Mouse (Mus musculus) olfactory bulb, adult 2 months (tissue): ENCODE measurements around the gene Sfxn2. TPM values are rescaled to one million over a fixed set of nuclear protein-coding genes. Genes with fewer than 3 reads are reported as not detected.
A peak's percentile ranks its signal among the peaks of the same experiment; 100 is the strongest.

ENCODE experiments used
- H3K27ac ChIP-seq: fragments of 200-500 bp; 2 replicates; pipeline ENCODE4 v1.5.1; 2012; ENCODE audit warnings: low read depth, low read length; ENCODE audit not compliant: insufficient read depth
- H3K4me1 ChIP-seq: fragments of 200-500 bp; 2 replicates; pipeline ENCODE4 v1.6.1; 2012; ENCODE audit warnings: low read length; ENCODE audit not compliant: control insufficient read depth, insufficient read depth
- H3K4me3 ChIP-seq: fragments of 200-500 bp; 2 replicates; pipeline ENCODE4 v1.5.1; 2012; ENCODE audit warnings: mild to moderate bottlenecking, low read depth, low read length, moderate library complexity; ENCODE audit not compliant: insufficient read depth
- CTCF ChIP-seq: fragments of 200-500 bp; IDR thresholded peaks from 2 replicates; pipeline ENCODE4 v1.5.1; 2012; ENCODE audit warnings: low read depth, mild to moderate bottlenecking, low read length, moderate library complexity; ENCODE audit not compliant: insufficient read depth
- POLR2A ChIP-seq: fragments of 200-500 bp; IDR thresholded peaks from 2 replicates; pipeline ENCODE4 v1.6.1; 2012; ENCODE audit warnings: mild to moderate bottlenecking, low read depth, low read length, moderate library complexity; ENCODE audit not compliant: insufficient read depth
- WGBS: fragments of 180-500 bp; shearing (Covaris S2); methylation state at CpG from one replicate; pipeline ENCODE4 v1.1.7; 2018; 5-methylcytosine and 5-hydroxymethylcytosine counted together
- polyA plus RNA-seq: library from polyadenylated mRNA; stranded (reverse); fragments of >200 nt; gene quantifications from 2 replicates; pipeline ENCODE4 v1.2.4, GENCODE M21; 2012; ENCODE audit warnings: low replicate concordance; ENCODE audit not compliant: missing spikeins, insufficient read depth, insufficient read length

Gene Sfxn2
- polyA plus RNA-seq, 1 experiment, result not detected

DNA sequence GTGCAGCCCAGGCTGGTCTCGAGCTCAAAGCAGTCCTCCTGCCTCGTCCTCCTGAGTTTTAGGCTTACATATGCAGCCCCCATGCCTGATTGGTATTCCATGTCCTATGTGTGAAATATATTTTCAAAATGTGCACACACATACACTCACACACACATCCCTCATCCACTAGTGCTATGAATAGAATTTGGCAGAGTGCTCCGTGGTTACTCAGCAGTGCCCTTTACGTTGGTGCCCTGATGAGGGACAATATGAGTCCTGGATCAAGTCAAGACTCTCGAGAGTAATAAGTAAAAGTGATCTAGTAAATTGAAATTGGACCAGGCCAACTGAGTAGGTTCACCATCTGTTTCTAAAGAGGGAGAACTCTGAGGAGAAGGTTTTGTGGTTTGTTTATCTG is 70.1 kb downstream of the Sfxn2 start:
- Histone ChIP-seq H3K4me3 (no peak overlapping the region), H3K27ac (no peak overlapping the region), H3K4me1 (peaks cover 57% of the 10 kb centered on the region)
- WGBS, result 60% methylated on average over 5 of the region's 5 CpGs
- no peak for TF ChIP-seq CTCF
- no peak for TF ChIP-seq POLR2A

- WGBS, result 54% methylated on average over 10 of the region's 10 CpGs
- H3K4me3 ChIP-seq, result no peak overlapping the region
- H3K4me1 ChIP-seq, result peaks cover 56% of the 10 kb centered on the region
- TF ChIP-seq CTCF, result no peak
- TF ChIP-seq POLR2A, result no peak
- H3K27ac ChIP-seq, result no peak overlapping the region
Measured at GRCm38 (mm10) chr19:46644343-46644792, 71.2 kb downstream of the Sfxn2 start.

- 9% methylated on average over 12 of the region's 12 CpGs for WGBS
- H3K4me3 ChIP-seq, result no peak overlapping the region
- TF ChIP-seq POLR2A, result no peak
- no peak for TF ChIP-seq CTCF
- H3K27ac ChIP-seq, result peak overlapping the region; percentile 60; the same call in 1 of the 2 replicates
- H3K4me1 ChIP-seq, result peaks cover 53% of the 10 kb centered on the region
Measured at GRCm38 (mm10) chr19:46644793-46645602, 71.8 kb downstream of the Sfxn2 start.

GRCm38 (mm10) chr19:46646041-46646481 is 72.9 kb downstream of the Sfxn2 start:
- TF ChIP-seq CTCF (no peak), POLR2A (no peak)
- H3K27ac ChIP-seq, result 0 out of 2 replicates have a peak overlapping the region, but pooled peaks have one; percentile 8
- H3K4me3 ChIP-seq, result no peak overlapping the region
- peaks cover 48% of the 10 kb centered on the region for H3K4me1 ChIP-seq
- 67% methylated on average over 12 of the region's 12 CpGs for WGBS

GRCm38 (mm10) chr19:46647254-46647653 is 74.1 kb downstream of the Sfxn2 start:
- Histone ChIP-seq H3K4me1 (peaks cover 38% of the 10 kb centered on the region), H3K27ac (no peak overlapping the region), H3K4me3 (no peak overlapping the region)
- TF ChIP-seq CTCF, result no peak
- TF ChIP-seq POLR2A, result no peak
- WGBS, result 64% methylated on average over 3 of the region's 3 CpGs

Other genes starting within 250 kb of the Sfxn2 start
- not detected in 2 replicates for gene Psd, start 246.2 kb upstream of the Sfxn2 start, polyA plus RNA-seq
- gene Fbxl15, start 245.2 kb upstream of the Sfxn2 start, polyA plus RNA-seq, result not detected in 2 replicates
- gene Cuedc2, start 234.7 kb upstream of the Sfxn2 start, polyA plus RNA-seq, result not detected in 2 replicates
- gene Mfsd13a, start 232.2 kb upstream of the Sfxn2 start, polyA plus RNA-seq, result not detected in 2 replicates
- not detected in 2 replicates for gene 2310034G01Rik, start 223.1 kb upstream of the Sfxn2 start, polyA plus RNA-seq
- gene Actr1a, start 177.6 kb upstream of the Sfxn2 start, polyA plus RNA-seq, result 623 TPM in 1 of 2 replicates, not detected in the other
- gene Sufu, start 176.5 kb upstream of the Sfxn2 start, polyA plus RNA-seq, result not detected in 2 replicates
- not detected in 2 replicates for gene Trim8, start 71.7 kb upstream of the Sfxn2 start, polyA plus RNA-seq
- gene Arl3, start 167 bp upstream of the Sfxn2 start, polyA plus RNA-seq, result not detected in 2 replicates
- gene Wbp1l, start 25.7 kb downstream of the Sfxn2 start, polyA plus RNA-seq, result 293 TPM in 1 of 2 replicates, not detected in the other
- gene Cyp17a1, start 99.8 kb downstream of the Sfxn2 start, polyA plus RNA-seq, result not detected in 2 replicates
- gene Borcs7, start 116.5 kb downstream of the Sfxn2 start, polyA plus RNA-seq, result not detected in 2 replicates
- gene As3mt, start 134.1 kb downstream of the Sfxn2 start, polyA plus RNA-seq, result not detected in 2 replicates
- not detected in 2 replicates for gene Cnnm2, start 188.2 kb downstream of the Sfxn2 start, polyA plus RNA-seq